Mouse (Mus musculus) CH12.LX (cell line): Measurements from ENCODE around the gene Npas3.

Experiments
- CHD2 ChIP-seq: IDR thresholded peaks from 2 replicates; pipeline ENCODE4 v1.6.1; 2011; ENCODE audit warnings: low read length, improper control_type of control experiment
- E2F4 ChIP-seq: IDR thresholded peaks from 2 replicates; pipeline ENCODE4 v1.6.1; 2011; ENCODE audit warnings: low read depth, low read length, improper control_type of control experiment; ENCODE audit not compliant: insufficient replicate concordance
- HCFC1 ChIP-seq: IDR thresholded peaks from 2 replicates; pipeline ENCODE4 v1.6.1; 2012; ENCODE audit warnings: low read depth, mild to moderate bottlenecking, inconsistent platforms, low read length, improper control_type of control experiment
- MAFK ChIP-seq: IDR thresholded peaks from 2 replicates; pipeline ENCODE4 v1.6.1; 2011; ENCODE audit warnings: low read length, improper control_type of control experiment; ENCODE audit not compliant: insufficient replicate concordance
- MAX ChIP-seq: IDR thresholded peaks from 2 replicates; pipeline ENCODE4 v1.6.1; 2011; ENCODE audit warnings: low read length, improper control_type of control experiment
- PAX5 ChIP-seq: IDR thresholded peaks from 2 replicates; pipeline ENCODE4 v1.6.1; 2012; ENCODE audit warnings: low read length, inconsistent platforms, mixed read lengths
- POLR2A ChIP-seq: IDR thresholded peaks from 2 replicates; pipeline ENCODE4 v1.6.1; 2011; ENCODE audit warnings: low read depth, mild to moderate bottlenecking, improper control_type of control experiment, low read length

DNA sequence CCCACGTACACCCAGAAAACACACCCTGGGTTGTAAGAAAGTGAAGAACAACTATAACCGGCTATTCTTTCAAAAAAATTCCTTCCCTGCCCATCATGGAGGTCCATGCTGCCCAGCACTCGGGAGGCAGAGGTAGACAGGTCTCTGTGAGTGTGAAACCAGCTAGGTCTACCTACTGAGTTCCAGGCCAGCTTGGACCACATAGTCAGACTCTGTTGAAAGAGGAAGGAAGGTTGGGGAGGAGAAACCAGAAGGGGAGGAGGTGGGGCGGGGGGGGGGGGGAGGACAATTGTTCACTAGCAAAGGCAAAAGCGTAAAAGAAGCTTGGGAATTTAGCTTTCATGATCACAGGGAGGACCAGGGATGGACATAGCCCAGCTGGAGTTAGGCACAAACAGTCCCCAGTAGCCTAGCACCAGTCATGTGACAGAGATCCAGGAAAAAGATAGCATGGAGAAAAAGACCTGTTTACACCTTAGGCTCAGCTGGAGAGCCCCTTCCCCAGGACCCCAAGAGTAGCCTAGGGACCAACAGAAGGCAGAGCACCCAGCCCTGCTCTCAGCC lies 852.9 kb downstream of the Npas3 start:
- no peak for TF ChIP-seq CHD2
- TF ChIP-seq POLR2A: no peak
- no peak for TF ChIP-seq E2F4
- no peak for TF ChIP-seq MAX
- TF ChIP-seq HCFC1: no peak
- TF ChIP-seq PAX5: no peak
- TF ChIP-seq MAFK: no peak
